Mouse (Mus musculus): ENCODE results near the gene Dcx.

Dcx gene

DNA sequence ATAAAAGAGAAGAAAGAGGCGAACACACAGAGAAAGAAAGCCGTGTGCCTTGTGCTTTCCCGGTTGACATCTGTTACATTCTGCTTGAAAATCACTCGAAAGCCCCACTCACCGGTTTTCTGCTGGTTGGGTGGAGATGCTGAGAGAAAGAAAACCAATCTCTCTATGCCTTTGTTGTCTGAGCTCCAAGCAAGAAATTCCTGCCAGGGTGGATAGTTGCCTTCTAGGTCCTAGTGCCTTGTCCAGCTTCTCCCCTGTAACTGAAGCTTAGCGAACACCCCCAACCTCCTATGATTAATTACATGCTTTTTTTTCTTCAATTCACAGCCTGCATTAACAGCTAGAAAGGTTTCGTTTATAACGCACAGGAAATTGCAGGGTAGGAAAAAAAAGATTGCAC lies at the start of gene Dcx:
Dcx (minus strand) TSS at position 354 of the 400 bp plus-strand sequence.
- peak in 1 of 2 experiments; percentile 20 for DNase-seq (ENCODE audit: low spot score in 2 of 2)

DNA sequence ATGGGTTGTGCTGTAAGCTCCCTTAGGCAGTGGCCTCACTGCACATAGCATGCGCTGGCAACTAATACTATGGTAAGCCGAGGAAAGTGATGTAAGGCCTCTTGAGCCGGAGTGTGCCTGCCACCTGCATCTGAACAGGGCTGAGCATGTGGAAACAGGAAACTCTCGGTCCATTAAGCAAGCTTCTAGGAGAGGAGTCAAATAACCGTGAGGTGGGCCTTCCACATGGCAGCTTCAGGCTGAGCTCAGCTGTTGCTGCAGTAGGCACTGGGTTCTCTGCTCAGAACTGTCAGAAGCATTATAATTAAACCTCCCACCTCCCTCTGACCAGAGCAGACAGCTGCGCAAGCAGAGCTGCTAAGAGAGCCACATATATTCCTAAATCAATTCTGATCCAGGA lies 33.1 kb upstream of the Dcx start:
- DNase-seq (ENCODE audit: low spot score in 2 of 2), result peak in 1 of 2 experiments; percentile 4

GRCm38 (mm10) chrX:143933671-143934070 lies 560 bp upstream of the Dcx start:
- no peak for DNase-seq (ENCODE audit: low spot score in 2 of 2)

GRCm38 (mm10) chrX:143932530-143932929 lies 581 bp downstream of the Dcx start:
- no peak for DNase-seq (ENCODE audit: low spot score in 2 of 2)

DNA sequence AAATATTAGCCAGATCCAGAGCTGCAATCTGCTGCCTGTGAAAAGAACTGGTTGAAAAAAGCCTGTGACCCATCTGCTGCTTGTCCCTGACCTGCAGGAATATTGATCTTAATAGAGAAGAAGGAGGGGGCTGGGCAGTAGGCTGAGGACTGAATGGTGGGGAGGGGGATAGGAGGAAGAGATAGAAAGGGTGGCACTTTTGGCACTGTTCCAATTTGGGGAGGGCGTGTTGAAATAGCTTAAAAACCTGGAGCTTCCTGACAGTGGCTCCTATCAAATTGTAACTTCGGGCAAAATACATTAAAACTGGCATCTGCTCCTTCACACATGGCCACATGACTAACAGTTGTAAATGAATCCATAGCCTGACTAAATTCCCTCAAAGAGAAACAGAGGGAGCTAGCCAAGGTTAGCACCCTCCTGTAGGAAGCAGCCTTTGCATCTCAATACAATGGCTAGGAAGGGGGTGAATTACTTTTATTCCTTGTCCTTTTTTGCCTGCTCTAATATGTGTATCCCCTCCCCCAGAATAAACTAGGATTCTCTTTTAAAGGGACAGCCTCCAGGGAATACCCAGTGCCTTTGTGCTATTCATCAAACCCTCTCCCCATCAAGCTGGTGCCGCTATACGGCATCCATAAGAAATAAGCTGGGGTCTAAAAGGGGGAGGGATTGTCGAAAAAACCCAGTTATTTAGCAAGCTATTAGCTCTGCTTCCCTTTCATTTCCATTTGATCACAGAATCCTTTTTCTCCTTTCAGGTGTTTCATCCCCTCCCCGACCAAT lies 1.5 kb downstream of the Dcx start:
- DNase-seq (ENCODE audit: low spot score in 2 of 2), result no peak

DNA sequence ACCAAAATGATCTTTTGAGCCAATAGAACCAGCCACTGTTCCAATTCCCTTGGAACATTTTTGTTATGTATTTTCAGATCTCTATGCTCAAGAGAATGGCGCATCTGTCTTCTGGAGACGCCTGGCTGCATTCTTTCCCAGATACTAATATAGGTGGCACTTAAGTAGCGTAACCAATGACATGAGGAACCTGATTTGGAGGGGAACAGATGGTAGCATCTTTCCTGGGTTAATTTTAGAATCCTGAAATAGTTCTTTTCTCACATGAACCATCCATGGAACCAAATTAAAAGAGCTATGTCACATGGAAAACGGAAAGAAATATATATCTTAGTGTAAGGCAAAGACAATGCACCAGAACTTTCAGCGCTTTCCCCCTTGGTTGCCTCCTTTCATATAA lies 11.0 kb downstream of the Dcx start:
- DNase-seq (ENCODE audit: low spot score in 2 of 2), result no peak

DNA sequence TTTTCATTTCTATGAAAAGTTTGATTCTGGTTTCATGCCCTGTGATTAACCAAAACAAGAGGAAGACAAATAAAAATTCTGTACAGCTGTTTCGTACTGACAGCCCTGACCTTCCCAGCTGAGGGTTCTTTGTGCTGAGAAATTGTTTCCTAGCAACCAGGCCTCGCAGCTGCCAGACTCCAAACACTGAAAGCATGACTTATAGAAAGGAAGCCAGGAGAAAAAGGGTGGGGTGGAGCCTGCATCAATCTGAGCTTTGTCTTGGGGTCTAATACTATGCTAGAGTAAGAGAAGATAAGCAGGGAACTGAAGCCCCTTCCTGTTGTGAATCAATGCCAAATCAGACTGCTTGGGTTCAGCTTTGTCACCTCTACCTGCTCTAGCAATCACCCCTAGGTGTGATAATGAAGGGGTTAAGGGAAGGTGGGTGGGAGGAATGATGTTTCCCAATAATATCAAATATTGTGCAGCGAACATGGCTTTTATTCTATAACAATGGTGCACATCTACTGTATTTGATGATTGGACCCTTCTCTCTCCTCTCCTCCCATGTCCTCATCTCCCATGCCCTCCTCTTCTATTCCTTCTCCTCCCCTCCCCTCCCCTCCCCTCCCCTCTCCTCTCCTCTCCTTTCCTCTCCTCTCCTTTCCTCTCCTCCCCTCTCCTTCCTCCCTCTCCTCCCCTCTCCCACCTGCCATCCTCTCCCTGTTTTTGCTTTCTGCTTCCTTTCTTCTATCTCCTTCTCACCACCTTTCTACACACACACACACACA lies 26.2 kb downstream of the Dcx start:
- DNase-seq (ENCODE audit: low spot score in 2 of 2), result no peak

GRCm38 (mm10) chrX:143904689-143905088 lies 28.4 kb downstream of the Dcx start:
- no peak for DNase-seq (ENCODE audit: low spot score in 2 of 2)

GRCm38 (mm10) chrX:143902300-143902699 lies 30.8 kb downstream of the Dcx start:
- DNase-seq (ENCODE audit: low spot score in 2 of 2), result peak; percentile 15 to 23

- DNase-seq (ENCODE audit: low spot score in 2 of 2), result no peak
These were observed 35.5 kb downstream of the Dcx start for GRCm38 (mm10) chrX:143897363-143898285.

DNA sequence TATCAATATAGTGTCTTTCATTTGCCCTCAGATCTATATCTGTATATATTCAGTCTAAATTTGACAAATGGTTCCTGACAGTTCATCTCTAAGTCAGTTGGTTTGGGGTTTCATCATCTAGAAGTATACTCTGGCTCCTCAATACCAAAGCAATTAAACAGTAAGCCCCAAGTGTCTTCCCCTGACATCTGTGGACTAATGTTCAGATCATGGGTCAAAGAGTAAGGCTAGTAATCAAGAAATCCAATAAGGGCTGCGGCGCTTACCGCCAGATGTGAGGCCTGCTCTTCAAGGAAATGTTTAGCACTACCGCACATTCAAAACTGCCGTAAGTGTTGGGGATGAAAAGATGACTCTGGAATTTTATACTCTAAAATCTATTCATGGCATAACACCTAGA lies 36.2 kb downstream of the Dcx start:
- no peak for DNase-seq (ENCODE audit: low spot score in 2 of 2)

DNA sequence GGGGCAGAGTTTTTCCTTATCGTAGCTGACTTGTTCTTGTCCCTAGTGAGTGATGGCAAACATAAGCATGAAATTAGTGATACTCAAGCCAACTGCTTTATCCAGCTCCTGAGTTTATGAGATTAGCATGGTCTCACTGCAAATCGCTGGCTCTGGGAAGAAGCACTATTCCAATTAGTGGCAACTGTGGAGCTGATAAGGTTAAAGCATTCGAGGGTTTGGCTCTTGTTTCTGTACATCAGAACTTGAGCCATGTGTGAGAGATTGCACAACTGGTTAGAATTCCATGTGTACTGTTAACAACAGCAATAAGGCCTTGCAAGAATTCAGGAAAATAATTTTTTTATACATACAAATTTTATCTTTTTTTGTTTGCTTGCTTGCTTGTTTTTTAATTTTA lies 39.9 kb downstream of the Dcx start:
- no peak for DNase-seq (ENCODE audit: low spot score in 2 of 2)

DNA sequence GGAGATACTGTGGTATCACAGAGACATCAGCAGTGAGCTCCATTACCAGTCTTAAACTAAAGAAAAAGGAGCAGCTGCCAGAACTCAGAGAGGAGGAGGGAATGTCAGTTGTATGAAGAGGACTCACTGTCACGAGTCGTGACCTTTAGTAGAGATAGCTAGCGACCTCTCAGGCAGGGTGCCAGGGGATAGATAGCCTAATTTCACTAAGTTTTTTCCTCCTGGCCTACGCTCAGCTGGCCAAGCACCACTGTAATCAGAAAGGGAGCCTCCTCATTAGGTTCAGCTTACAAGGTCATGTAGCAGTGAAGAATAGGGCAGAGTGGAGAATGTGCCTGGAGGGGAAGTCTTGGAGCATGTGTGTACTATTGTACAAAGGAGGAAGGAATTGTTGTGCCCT lies 47.3 kb downstream of the Dcx start:
- DNase-seq (ENCODE audit: low spot score in 2 of 2), result no peak

- DNase-seq (ENCODE audit: low spot score in 2 of 2), result no peak
These were observed 48.2 kb downstream of the Dcx start for GRCm38 (mm10) chrX:143884953-143885352.

DNA sequence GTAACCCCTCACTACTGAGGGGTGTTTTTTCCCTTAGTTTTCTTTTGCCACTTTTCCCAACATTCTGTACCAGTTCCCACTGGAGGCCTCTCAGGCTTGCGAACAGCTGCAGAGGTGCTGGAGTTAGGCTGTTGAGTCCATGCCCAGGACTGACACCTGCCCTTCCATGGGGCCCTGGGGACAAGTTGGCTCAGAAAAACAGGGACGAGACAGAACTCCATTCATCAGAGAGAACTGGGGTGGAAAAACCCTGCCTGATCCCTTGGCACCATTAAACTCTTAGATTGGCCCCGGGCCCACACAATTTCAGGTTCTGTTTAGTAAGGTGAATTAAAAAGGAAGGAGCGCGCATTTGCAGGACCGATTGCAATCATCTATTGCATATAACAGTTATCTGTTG lies 48.8 kb downstream of the Dcx start:
- DNase-seq (ENCODE audit: low spot score in 2 of 2), result no peak

- DNase-seq (ENCODE audit: low spot score in 2 of 2), result no peak
These were observed 51.2 kb downstream of the Dcx start for GRCm38 (mm10) chrX:143881806-143882468.

- no peak for DNase-seq (ENCODE audit: low spot score in 2 of 2)
These were observed 53.5 kb downstream of the Dcx start for GRCm38 (mm10) chrX:143879631-143880030.

GRCm38 (mm10) chrX:143867129-143867664 lies 65.9 kb downstream of the Dcx start:
- no peak for DNase-seq (ENCODE audit: low spot score in 2 of 2)

- DNase-seq (ENCODE audit: low spot score in 2 of 2), result no peak
These were observed 81.8 kb downstream of the Dcx start for GRCm38 (mm10) chrX:143851351-143851750.

DNA sequence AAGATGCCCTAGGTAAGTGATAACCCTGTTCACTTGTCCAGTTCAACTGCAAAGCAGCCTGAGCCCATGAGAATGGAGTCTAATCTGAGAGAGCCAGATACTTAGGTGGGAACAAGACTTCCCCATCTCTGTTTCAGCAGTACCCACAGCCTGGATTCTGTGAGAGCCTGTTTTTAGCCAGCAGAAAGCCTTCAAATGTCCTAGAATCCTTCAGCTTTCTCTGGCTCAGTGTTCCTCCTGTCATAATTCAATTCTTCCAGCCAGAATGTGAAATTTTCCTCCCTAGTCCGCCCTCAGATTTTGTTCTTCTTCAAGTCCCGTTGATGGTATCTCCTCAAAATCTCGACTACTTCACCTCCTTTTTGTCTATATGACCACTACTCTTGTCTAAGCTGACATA lies 83.1 kb downstream of the Dcx start:
- peak in 1 of 2 experiments; percentile 5 for DNase-seq (ENCODE audit: low spot score in 2 of 2)

DNA sequence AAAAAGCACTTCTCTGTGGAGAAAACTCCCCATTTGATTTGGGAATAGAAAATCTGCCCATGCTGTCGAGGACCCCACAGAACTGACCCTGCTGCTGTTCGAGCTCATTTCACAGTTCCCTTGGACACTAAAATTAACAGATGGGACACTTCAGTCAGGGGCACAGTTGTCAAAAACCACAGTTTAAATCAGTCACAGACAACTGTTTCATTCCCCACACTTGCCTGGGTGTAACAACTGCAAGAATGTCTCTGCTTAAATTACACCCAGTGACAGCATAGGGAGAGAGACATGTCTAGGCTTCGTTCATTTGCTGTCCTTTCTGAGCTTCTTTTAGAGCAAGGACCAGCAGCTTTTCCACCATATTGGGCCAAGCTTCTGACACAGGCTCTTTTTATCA lies 86.5 kb downstream of the Dcx start:
- peak in 1 of 2 experiments; percentile 3 for DNase-seq (ENCODE audit: low spot score in 2 of 2)

All from right cerebral cortex, postnatal 36 days (tissue).